Mouse (Mus musculus): Measurements from ENCODE around the gene Coro2b.

DNA sequence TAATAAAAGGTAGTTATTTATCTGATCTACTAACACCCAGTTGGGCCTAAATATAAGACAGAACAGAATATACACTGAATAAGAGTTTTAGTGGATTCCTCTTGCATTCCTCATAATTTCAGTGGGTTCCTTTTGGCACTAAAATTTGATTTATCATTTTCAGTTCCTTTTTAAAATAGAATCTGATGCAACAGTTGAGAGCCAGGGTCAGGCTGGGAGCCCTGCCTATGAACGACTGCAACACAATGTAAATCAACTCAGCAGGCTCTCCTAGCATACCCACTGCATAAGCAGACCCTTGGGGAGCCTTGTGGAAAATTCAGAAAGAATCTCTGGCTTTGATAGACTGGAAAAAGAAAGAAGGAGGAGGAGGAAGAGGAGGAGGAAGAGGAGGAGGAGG, 40.7 kb upstream of the Coro2b start:
- TF ChIP-seq GATA1 (IDR thresholded peaks at IDR 0.05; ENCODE audit: borderline replicate concordance, low read length) (no peak), FLI1 (IDR thresholded peaks at IDR 0.05; ENCODE audit: low read length) (no peak)

Measured in megakaryocyte, embryonic 14.5 days (primary cell).